Mouse (Mus musculus) kidney, embryonic 15.5 days (tissue): Measurements from ENCODE around the gene Adgrf5. TPM values are rescaled to one million over a fixed set of nuclear protein-coding genes. Genes with fewer than 3 reads are reported as not detected.
"Not testable (repeated sequence)": the region's sequence is repeated elsewhere in the genome, so short reads cannot be mapped to it uniquely, and the experiment has no call there.

ENCODE experiments used
- ATAC-seq: fragments of 200-750 bp; cut with Nextera tagmentation; replicated peaks from 2 replicates; pipeline ENCODE4 v1.8.0; 2017; ENCODE audit warnings: moderate TSS enrichment; ENCODE audit not compliant: low FRiP score
- H3K27ac ChIP-seq: fragments of 300-500 bp; sonication (generic); 2 replicates; pipeline ENCODE4 v1.5.1; 2015; ENCODE audit warnings: mild to moderate bottlenecking, inconsistent platforms
- H3K27me3 ChIP-seq: fragments of 300-500 bp; sonication (generic); 2 replicates; pipeline ENCODE4 v1.6.1; 2015; ENCODE audit warnings: inconsistent platforms
- H3K36me3 ChIP-seq: fragments of 300-500 bp; sonication (generic); 2 replicates; pipeline ENCODE4 v1.6.1; 2015; ENCODE audit warnings: inconsistent platforms
- H3K4me1 ChIP-seq: fragments of 300-500 bp; sonication (generic); 2 replicates; pipeline ENCODE4 v1.6.1; 2015; ENCODE audit warnings: inconsistent platforms
- H3K4me2 ChIP-seq: fragments of 300-500 bp; sonication (generic); 2 replicates; pipeline ENCODE4 v1.6.1; 2015; ENCODE audit warnings: moderate library complexity, mild to moderate bottlenecking, inconsistent platforms
- H3K4me3 ChIP-seq: fragments of 300-500 bp; sonication (generic); replicated peaks from 2 replicates; pipeline ENCODE4 v1.5.1; 2015; ENCODE audit warnings: mild to moderate bottlenecking, inconsistent platforms
- H3K9ac ChIP-seq: fragments of 300-500 bp; sonication (generic); 2 replicates; pipeline ENCODE4 v1.6.1; 2015; ENCODE audit warnings: mild to moderate bottlenecking, inconsistent platforms
- H3K9me3 ChIP-seq: fragments of 300-500 bp; sonication (generic); replicated peaks from 2 replicates; pipeline ENCODE4 v1.6.1; 2016; ENCODE audit warnings: inconsistent platforms
- WGBS: fragments of 180-500 bp; shearing (Covaris S2); methylation state at CpG from one replicate; pipeline ENCODE4 v1.1.7; 2015; ENCODE audit warnings: mixed read lengths; 5-methylcytosine and 5-hydroxymethylcytosine counted together
- polyA plus RNA-seq: library from polyadenylated mRNA; unstranded; fragments of >200 nt; fragmentation: Nextera tagmentation; extraction: Ambion mirVana; gene quantifications from 2 replicates; pipeline ENCODE4 v1.2.1, GENCODE M21; 2015

Adgrf5 gene
- polyA plus RNA-seq, 1 experiment from 2014 or later: 21.8 TPM

GRCm38 (mm10) chr17:43474775-43475174 lies 114.5 kb downstream of the Adgrf5 start:
- H3K4me2 ChIP-seq: no peak overlapping the region
- H3K36me3 ChIP-seq: no peaks in the 10 kb centered on the region
- H3K27ac ChIP-seq: no peak overlapping the region
- peaks cover 5% of the 10 kb centered on the region; the same call in 1 of the 2 replicates for H3K4me1 ChIP-seq
- H3K9me3 ChIP-seq: no peaks in the 10 kb centered on the region
- no peak overlapping the region for H3K9ac ChIP-seq
- ATAC-seq: no peak
- WGBS: 84% methylated on average over 16 of the region's 16 CpGs
- no peaks in the 10 kb centered on the region for H3K27me3 ChIP-seq
- H3K4me3 ChIP-seq: no peak overlapping the region

DNA sequence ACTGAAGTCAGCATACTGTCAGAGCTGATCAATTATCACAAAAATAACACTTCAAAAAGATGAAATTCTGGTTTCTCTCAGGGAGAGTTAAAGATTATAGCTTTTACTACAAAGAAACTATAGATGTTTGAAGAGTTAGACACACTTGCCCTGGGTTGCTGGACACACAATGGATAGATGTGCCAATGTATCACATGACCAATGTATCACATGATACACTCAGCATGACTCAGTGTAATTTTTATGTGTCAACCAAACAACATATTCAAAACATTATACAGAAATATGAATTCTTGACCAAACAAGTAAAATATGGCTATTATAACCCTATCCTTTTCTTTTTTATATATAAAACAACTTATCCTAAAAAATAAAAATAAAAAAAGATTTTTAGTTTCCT lies 117.4 kb downstream of the Adgrf5 start:
- Histone ChIP-seq H3K27ac (no peak overlapping the region), H3K27me3 (no peaks in the 10 kb centered on the region), H3K4me2 (no peak overlapping the region), H3K9ac (no peak overlapping the region), H3K9me3 (no peaks in the 10 kb centered on the region), H3K4me1 (no peaks in the 10 kb centered on the region), H3K36me3 (no peaks in the 10 kb centered on the region), H3K4me3 (no peak overlapping the region)
- ATAC-seq: no peak

DNA sequence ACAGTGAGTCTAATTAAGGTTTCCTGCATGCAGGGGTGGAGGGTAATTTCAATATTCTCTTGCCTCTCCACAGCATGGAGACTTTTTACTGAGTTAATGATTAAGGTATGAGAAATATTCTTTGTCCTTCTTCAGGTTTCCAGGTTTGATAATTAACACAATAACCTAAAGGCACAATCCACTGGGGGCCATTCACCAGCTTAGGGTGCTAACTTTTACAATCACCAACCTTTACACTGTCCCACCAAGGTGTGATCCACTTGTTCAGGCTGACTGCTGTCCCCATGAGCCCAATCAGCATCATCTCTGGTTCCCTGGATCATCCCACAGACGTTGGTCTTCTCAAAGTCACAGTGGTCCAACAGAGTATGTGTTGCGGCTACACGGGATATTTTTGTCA lies 125.7 kb downstream of the Adgrf5 start:
- no peak overlapping the region for H3K9ac ChIP-seq
- no peak overlapping the region for H3K4me2 ChIP-seq
- no peaks in the 10 kb centered on the region for H3K27me3 ChIP-seq
- 0 out of 2 replicates have a peak overlapping the region, but pooled peaks have one; percentile 62 for H3K27ac ChIP-seq
- 76% methylated on average over 3 of the region's 3 CpGs for WGBS
- no peak overlapping the region for H3K4me3 ChIP-seq
- H3K9me3 ChIP-seq: no peaks in the 10 kb centered on the region
- no peaks in the 10 kb centered on the region for H3K36me3 ChIP-seq
- 0 out of 2 replicates have a peak, but pooled peaks have one; percentile 56 for ATAC-seq
- H3K4me1 ChIP-seq: peaks cover 2% of the 10 kb centered on the region; the same call in 1 of the 2 replicates

DNA sequence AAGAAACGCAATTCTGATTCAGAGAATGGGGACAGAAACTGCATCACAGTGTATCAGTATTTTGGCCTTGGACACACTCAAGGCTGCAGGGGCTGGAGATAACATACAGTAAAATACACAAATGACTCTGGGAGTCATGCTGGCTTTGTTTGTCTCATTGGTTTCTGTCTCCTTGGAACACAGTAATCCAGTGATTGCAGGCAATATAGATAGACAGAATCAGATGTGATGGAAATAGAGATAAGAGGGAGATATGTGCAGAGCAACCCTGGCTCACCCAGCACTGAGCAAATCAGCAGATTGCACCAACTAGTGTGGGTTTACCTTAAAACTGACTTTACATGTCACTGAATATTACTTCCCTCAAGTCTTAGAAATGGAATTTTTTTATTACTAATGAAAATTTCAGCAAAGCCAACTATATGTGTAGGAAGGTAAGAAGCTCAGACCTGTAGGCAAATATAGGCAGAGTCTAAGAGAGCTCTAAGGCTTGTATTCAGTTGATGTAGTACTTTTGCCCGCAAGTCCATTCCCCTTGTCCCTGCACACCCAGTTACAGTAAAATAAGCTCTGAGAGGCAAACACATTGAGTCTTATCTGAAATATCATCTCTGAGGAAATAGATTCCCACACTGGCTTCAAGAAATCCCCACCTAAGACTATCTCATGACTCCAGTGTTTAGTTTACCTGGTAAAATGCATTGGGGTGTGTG lies 128.3 kb downstream of the Adgrf5 start:
- no peaks in the 10 kb centered on the region for H3K9me3 ChIP-seq
- no peak overlapping the region for H3K27ac ChIP-seq
- no peaks in the 10 kb centered on the region for H3K27me3 ChIP-seq
- H3K4me2 ChIP-seq: no peak overlapping the region
- H3K9ac ChIP-seq: no peak overlapping the region
- ATAC-seq: no peak
- WGBS: 84% methylated on average over 2 of the region's 2 CpGs
- no peak overlapping the region for H3K4me3 ChIP-seq
- no peaks in the 10 kb centered on the region for H3K36me3 ChIP-seq
- peaks cover 2% of the 10 kb centered on the region; the same call in 1 of the 2 replicates for H3K4me1 ChIP-seq

DNA sequence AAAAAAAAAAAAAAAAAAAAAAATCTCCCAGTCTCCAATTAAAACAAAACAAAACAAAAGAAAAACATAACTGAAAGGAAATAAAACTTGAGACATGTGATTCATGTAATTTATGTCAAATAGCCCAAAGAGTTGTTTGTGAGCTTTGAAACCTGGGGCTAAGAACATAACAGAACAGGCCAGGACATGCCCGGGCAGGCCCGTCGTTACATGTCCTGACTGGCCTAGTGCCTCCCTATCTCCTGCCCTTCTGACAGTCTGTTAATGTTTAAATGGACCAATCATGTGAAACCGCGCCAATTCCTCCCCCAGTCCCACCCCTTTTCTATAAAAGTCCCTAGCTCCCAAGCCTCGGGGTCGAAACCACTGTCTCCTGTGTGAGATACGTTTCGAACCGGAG lies 130.1 kb downstream of the Adgrf5 start:
- not testable (repeated sequence) for H3K27me3 ChIP-seq, H3K4me1 ChIP-seq, H3K9ac ChIP-seq, H3K27ac ChIP-seq, H3K4me2 ChIP-seq, H3K9me3 ChIP-seq, ATAC-seq, H3K4me3 ChIP-seq, H3K36me3 ChIP-seq
- WGBS: 82% methylated on average over 10 of the region's 10 CpGs

GRCm38 (mm10) chr17:43495502-43495901 lies 135.3 kb downstream of the Adgrf5 start:
- H3K9ac ChIP-seq: no peak overlapping the region
- no peaks in the 10 kb centered on the region for H3K36me3 ChIP-seq
- H3K4me3 ChIP-seq: no peak overlapping the region
- H3K4me1 ChIP-seq: no peaks in the 10 kb centered on the region
- H3K27me3 ChIP-seq: no peaks in the 10 kb centered on the region
- H3K27ac ChIP-seq: no peak overlapping the region
- 94% methylated on average over 5 of the region's 5 CpGs for WGBS
- no peaks in the 10 kb centered on the region for H3K9me3 ChIP-seq
- H3K4me2 ChIP-seq: no peak overlapping the region
- ATAC-seq: no peak

GRCm38 (mm10) chr17:43497521-43497920 lies 137.3 kb downstream of the Adgrf5 start:
- Histone ChIP-seq H3K27me3 (no peaks in the 10 kb centered on the region), H3K4me3 (no peak overlapping the region), H3K9me3 (no peaks in the 10 kb centered on the region), H3K36me3 (no peaks in the 10 kb centered on the region), H3K27ac (no peak overlapping the region), H3K4me1 (no peaks in the 10 kb centered on the region), H3K9ac (no peak overlapping the region), H3K4me2 (no peak overlapping the region)
- no peak for ATAC-seq
- WGBS: 74% methylated on average over 4 of the region's 4 CpGs

- peak overlapping the region; percentile 28; the same call in 1 of the 2 replicates for H3K27ac ChIP-seq
- no peak overlapping the region for H3K9ac ChIP-seq
- no peaks in the 10 kb centered on the region for H3K27me3 ChIP-seq
- no peaks in the 10 kb centered on the region for H3K9me3 ChIP-seq
- H3K4me1 ChIP-seq: peaks cover 9% of the 10 kb centered on the region; the same call in 1 of the 2 replicates
- no peaks in the 10 kb centered on the region for H3K36me3 ChIP-seq
- no peak overlapping the region for H3K4me3 ChIP-seq
- peak; percentile 49 for ATAC-seq
- H3K4me2 ChIP-seq: no peak overlapping the region
- WGBS: 80% methylated on average over 1 of the region's 1 CpGs
Measured at GRCm38 (mm10) chr17:43500513-43500912, 140.3 kb downstream of the Adgrf5 start.

DNA sequence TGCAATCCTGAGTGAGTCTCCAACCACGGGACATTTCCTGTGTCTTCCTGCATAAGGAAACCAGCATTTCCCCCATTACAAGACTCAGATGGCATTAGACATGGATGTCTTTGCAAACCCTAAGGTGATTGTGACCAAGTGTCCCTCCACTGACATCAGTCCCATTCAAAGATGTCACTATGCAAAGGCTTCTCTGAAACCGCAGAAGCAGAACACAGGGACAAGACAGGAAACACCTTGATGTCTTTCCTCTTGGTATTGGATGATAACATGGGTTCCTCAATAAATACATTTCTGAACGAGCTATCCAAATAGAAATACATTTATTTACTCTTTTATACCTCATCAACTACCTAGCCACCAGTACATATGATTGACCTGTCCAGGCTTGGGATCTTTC lies 141.0 kb downstream of the Adgrf5 start:
- WGBS: 70% methylated on average over 3 of the region's 3 CpGs
- Histone ChIP-seq H3K9ac (no peak overlapping the region), H3K4me2 (no peak overlapping the region), H3K9me3 (no peaks in the 10 kb centered on the region), H3K4me1 (peaks cover 9% of the 10 kb centered on the region; the same call in 1 of the 2 replicates), H3K27me3 (no peaks in the 10 kb centered on the region), H3K4me3 (no peak overlapping the region), H3K36me3 (no peaks in the 10 kb centered on the region), H3K27ac (peak overlapping the region; percentile 28)
- no peak for ATAC-seq

DNA sequence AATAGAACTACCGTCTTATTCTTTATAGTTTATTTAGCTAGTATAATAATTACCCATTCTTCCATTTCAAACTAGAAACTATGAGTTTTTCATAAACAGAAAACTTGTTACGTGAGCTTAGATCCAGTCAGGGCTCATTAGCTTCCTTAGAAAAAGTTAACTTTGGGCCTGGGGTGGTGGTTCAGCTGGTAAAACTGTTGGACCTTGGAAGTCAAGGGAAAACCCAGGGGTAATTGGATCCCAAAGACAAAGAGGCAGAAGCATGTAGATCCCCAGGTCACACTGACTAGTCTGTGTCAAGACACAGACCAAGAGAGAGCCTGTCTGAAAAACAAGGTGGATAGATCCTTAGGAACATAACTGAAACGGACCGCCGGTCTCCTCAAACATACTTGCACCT lies 141.4 kb downstream of the Adgrf5 start:
- H3K4me3 ChIP-seq: no peak overlapping the region

GRCm38 (mm10) chr17:43502592-43502991 lies 142.3 kb downstream of the Adgrf5 start, which contains the start of gene Mep1a:
Gene Mep1a, minus strand, starts transcription at chr17:43502812.
- Histone ChIP-seq H3K4me1 (peaks cover 9% of the 10 kb centered on the region; the same call in 1 of the 2 replicates), H3K36me3 (no peaks in the 10 kb centered on the region), H3K4me2 (0 out of 2 replicates have a peak within 1 kb of the TSS, but pooled peaks have one; percentile 1), H3K4me3 (no peak within 1 kb of the TSS), H3K27ac (peak within 1 kb of the TSS; percentile 70), H3K9me3 (no peaks in the 10 kb centered on the region), H3K27me3 (no peaks in the 10 kb centered on the region), H3K9ac (no peak within 1 kb of the TSS)
- WGBS: 79% methylated on average over 9 of the region's 9 CpGs
- ATAC-seq: no peak

More for the DNA sequence above, 141.4 kb downstream of the Adgrf5 start:
- no peaks in the 10 kb centered on the region for H3K9me3 ChIP-seq
- no peaks in the 10 kb centered on the region for H3K36me3 ChIP-seq
- 82% methylated on average over 5 of the region's 5 CpGs for WGBS
- H3K4me1 ChIP-seq: peaks cover 9% of the 10 kb centered on the region; the same call in 1 of the 2 replicates
- H3K4me2 ChIP-seq: no peak overlapping the region
- peak overlapping the region; percentile 55 for H3K27ac ChIP-seq
- no peak for ATAC-seq
- no peak overlapping the region for H3K9ac ChIP-seq
- H3K27me3 ChIP-seq: no peaks in the 10 kb centered on the region

- Histone ChIP-seq H3K9me3 (no peaks in the 10 kb centered on the region), H3K4me2 (peak overlapping the region; percentile 1; the same call in 1 of the 2 replicates), H3K27ac (peak overlapping the region; percentile 70), H3K9ac (no peak overlapping the region), H3K27me3 (no peaks in the 10 kb centered on the region), H3K36me3 (no peaks in the 10 kb centered on the region), H3K4me3 (no peak overlapping the region), H3K4me1 (peaks cover 9% of the 10 kb centered on the region; the same call in 1 of the 2 replicates)
- WGBS: 36% methylated on average over 4 of the region's 4 CpGs
- ATAC-seq: peak; percentile 81
Measured at GRCm38 (mm10) chr17:43503861-43504593, 143.8 kb downstream of the Adgrf5 start.
